Mouse (Mus musculus) cortical plate, adult 2 months (tissue): ENCODE results near the gene Cx3cr1.

Source experiments
- CTCF ChIP-seq: fragments of 200-500 bp; IDR thresholded peaks from 2 replicates; pipeline ENCODE4 v1.5.1; 2011; ENCODE audit warnings: mild to moderate bottlenecking, control low read depth, low read length; ENCODE audit not compliant: insufficient read depth; ENCODE audit errors: extremely low read depth
- POLR2A ChIP-seq: fragments of 200-500 bp; IDR thresholded peaks from 2 replicates; pipeline ENCODE4 v1.6.1; 2011; ENCODE audit warnings: mild to moderate bottlenecking, low read length, control low read depth; ENCODE audit not compliant: insufficient read depth; ENCODE audit errors: extremely low read depth

GRCm38 (mm10) chr9:120024171-120024570 is 45.5 kb downstream of the Cx3cr1 start:
- TF ChIP-seq POLR2A (no peak), CTCF (no peak)
